Mouse (Mus musculus): ENCODE measurements around the gene Abtb1.

Abtb1 gene

GRCm38 (mm10) chr6:88841781-88842689, at the start of gene Abtb1:
Gene Abtb1 (minus strand): TSS chr6:88841984.
- peak; percentile 99 for DNase-seq

DNA sequence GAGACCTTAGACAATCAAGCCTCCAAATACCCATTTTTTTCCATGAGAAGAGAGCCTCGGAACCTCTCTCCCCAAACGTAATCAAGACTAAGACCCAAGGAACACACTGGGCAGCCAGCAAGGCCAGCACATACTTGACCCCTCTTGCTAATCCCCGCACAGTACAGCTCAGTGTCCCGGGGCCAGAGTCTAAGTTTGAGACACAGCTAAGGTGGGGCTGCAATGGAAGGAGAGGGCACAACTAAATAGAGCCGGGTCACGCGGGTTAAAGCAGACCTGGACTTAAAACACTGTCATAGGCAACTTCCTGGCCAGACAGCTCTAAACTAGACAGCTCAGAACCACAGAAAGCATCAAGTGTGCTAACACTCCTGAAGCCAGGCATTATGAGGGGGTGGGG, 49.0 kb upstream of the Abtb1 start:
- DNase-seq = no peak

DNA sequence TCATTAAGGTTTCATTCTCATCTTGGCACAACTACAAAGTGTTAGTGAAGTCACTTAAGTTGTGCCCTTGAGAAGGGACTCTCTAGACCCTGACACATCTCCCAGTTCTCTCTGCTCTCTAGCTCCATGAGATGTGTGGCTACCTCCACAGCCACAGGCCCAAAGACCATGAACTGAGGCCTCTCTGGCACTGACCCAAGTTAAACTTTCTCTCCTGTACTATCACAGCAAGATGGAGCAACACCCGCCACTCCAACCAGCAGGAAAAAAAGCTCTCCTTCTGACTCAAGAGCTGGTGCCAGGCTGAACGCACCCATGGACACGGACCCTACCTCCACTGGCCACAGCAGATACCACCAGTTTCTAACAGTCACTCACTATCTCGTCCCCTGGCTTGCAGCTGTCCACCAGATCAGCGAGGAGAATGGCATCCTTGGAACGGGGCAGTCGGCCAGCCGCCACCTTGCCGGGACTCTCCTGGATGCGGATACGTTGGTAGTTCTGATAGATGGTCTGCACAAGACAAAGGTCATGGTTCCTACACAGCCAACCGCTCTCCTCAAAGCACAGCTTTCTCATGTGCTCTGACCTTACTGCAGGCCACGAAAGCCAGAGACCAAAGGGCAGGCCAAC, 47.7 kb upstream of the Abtb1 start:
- no peak for DNase-seq

- no peak for DNase-seq
Measured at GRCm38 (mm10) chr6:88886417-88886967, 44.7 kb upstream of the Abtb1 start.

DNA sequence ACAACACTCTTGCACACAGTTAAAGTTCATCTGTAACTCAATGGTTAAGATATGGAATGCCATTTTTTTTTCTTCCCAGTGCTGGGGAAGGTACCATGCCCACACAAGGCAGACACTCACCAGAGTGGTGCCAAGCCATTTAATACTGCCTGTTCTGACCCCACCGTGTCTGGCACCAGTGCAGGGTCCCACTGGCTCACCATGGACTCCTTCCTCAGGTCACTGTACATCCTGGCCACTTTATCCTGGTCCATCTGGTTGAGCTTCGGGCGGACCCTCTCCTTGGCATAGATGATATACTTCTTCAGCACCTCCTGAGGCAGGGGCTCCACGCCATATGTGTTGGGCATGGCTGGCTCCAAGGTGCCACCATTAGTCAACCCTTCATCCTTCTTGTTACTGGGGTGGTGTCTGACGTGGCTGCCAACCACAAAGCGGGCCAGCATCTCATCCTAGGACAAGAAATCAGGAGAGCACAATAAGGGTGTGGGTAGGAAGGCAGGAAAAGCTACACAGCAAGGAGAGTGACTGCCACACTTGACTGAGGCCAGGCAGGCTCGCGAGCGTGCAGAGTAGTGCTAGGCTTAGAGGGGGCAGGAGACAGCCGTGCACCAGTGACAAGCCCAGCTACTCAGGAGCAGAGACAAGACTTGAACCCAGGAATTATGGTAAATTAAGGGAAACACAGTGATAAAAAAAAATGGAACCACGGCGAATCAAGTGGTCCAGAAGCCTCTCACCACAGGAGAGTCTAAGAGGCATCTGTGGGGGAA, 44.0 kb upstream of the Abtb1 start:
- DNase-seq = no peak

DNA sequence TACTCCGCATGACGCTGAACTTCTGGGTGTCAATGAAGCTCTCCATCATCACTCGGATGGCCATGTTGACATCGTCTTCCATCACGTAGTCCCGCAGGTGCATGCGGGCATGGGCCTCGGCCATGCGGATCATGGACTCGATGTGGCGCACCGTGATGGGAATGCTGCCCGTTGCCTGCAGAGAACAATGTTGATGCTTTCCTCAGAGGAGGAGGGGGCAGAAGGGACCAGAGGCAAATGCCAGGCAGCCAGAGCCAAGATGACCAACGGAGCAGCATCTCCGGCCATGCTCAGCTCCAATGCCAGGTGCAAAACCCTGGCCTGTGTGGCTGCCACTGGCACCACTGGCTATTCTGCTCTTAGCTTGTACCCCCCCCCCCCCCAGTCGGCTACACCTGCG, 42.9 kb upstream of the Abtb1 start:
- DNase-seq = no peak

GRCm38 (mm10) chr6:88884195-88884594, 42.4 kb upstream of the Abtb1 start:
- DNase-seq = no peak

- no peak for DNase-seq
Measured at GRCm38 (mm10) chr6:88881334-88881733, 39.5 kb upstream of the Abtb1 start.

DNA sequence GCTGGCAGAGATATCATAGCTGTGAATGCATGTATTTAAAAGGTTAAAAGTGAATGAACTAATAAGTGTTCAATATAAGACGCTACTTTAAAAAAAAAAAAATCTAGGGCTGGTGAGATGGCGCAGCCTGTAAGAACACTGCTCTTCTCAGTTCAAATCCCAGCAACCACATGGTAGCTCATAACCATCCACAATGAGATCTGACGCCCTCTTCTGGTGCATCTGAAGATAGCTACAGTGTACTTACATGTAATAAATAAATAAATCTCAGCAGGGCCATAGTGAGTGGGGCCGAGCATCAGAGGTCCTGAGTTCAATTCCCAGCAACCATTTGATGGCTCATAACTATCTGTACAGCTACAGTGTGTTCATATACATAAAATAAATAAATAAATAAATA, 37.7 kb upstream of the Abtb1 start:
- DNase-seq = no peak

GRCm38 (mm10) chr6:88874868-88875508, 33.2 kb upstream of the Abtb1 start, which contains the start of gene Podxl2:
Gene Podxl2 (minus strand): TSS chr6:88875044.
- peak; percentile 85 for DNase-seq

DNA sequence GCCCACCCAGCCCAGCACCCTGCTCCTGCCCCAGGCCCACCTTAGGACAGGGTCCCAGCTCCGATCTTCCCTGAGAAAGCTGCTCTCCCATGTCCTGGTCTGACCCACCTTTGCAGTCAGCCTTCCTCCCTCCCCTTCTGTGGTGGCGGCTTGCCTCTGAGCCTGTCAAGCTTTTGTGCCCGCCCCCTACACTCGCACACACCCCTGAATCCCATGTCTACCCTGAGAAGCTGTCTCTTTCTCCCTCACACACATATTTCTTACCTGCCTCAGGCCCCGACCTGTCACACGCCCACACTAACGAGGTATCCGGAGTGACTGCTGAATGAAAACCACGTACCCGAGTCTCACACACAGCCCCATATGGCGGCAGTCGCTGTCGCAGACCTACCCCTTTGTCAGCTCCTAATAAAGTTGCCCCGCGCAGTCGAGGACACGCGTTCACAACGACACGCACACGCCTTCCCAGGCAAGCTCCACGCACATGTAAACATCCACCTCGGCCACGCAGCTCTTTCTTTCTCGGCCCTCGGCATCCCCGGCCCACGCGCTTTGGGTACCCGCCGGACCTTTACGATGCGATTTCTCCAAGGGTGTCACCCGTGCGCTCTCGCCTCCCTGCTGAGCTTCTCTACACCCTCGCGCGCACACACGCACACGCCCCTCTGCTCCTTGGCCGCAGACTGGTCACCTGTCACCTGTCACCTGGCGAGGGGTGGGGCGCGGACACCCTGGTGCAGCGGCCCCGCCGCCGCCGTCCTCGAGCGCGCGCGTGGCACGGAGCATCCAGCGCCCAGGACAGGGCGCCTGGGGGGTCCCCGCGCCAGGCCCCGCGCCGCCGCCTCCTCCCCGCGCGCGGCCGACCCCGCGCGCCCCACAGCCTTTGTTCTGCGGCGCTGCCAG, 32.4 kb upstream of the Abtb1 start:
- DNase-seq = peak; percentile 53

DNA sequence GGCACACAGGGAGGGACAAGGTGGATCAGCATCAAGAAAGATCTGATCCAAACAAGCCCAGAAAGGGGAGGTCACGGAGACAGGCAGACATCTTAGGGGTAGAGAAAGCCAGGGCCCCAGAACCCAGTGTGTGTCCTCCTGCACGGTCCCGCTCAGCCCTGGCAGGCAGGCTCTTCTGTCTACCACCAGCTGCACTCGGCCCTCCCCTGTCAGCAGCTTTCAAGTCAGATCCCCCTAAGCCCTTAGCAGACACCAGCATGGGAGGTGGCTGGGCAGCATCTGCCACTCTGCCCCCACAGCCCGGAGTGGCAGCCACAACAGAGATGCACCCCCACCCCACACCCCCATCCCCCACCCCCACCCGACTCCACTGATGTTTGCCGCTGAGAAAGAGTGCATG, 31.0 kb upstream of the Abtb1 start:
- DNase-seq = no peak

DNA sequence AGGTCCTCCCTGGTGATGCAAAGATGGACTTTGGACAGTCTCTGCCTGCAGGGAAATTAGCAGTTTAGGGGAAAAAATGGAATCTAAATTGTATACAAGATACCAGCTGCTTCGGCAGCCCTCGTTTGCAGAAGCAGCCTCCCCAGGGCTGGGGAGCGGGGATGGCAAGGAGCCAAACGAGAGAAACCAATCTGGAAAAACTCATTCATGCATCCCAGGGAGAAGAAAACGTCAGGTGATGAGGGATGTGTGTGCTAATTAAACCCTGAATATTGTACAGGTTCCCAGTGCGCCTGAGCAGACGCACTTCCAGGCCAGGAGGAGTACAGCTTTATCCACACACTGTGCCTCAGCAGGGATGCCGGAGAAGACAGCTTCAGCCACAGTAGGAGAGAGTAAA, 29.8 kb upstream of the Abtb1 start:
- peak; percentile 51 for DNase-seq

- no peak for DNase-seq
Measured at GRCm38 (mm10) chr6:88870594-88870993, 28.8 kb upstream of the Abtb1 start.

- no peak for DNase-seq
Measured at GRCm38 (mm10) chr6:88869459-88869858, 27.7 kb upstream of the Abtb1 start.

DNA sequence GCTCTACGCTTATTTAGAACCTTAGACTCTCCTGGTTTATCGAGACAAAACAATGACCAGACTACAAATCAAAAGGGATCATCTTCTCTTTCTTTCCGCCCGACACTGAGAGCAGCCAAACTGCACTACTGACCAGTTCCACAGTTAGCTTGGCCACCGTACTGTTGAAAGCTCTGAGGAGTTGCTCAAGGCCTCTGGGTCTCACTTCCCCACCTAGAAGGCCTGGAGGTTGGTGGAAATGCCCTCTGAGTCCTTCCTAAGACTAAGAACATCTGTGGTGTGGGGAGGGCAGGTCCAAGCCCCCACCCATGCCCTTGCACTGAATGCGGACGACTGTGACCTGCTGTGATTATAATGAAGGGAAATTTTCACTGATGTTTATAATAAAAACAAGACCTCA, 23.9 kb upstream of the Abtb1 start:
- DNase-seq = no peak

GRCm38 (mm10) chr6:88860914-88861313, 19.1 kb upstream of the Abtb1 start:
- no peak for DNase-seq

DNA sequence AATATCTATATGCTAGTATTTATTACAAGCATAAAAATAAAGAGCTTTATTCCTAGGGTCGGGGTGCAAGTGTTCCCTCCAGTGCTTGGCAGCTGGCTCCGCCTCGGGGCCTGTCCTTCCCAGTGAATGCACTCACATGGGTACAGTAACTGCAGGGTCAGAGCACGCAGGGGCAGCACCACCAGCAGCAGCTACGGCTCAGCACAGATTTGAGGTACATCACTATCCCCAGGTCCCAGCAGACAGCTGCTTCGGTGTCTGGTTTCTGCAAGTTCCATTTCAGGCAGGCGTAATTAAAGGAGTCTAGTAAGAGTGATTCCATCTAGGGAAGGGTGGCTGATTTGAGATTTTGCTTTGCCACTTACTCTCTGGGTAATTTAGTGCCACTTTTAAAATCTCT, 16.6 kb upstream of the Abtb1 start:
- no peak for DNase-seq

- DNase-seq = no peak
Measured at GRCm38 (mm10) chr6:88857830-88858229, 16.0 kb upstream of the Abtb1 start.

- DNase-seq = peak; percentile 72
Measured at GRCm38 (mm10) chr6:88857249-88857648, 15.5 kb upstream of the Abtb1 start.

GRCm38 (mm10) chr6:88855636-88856035, 13.9 kb upstream of the Abtb1 start:
- DNase-seq = peak; percentile 70

GRCm38 (mm10) chr6:88854509-88854908, 12.7 kb upstream of the Abtb1 start:
- DNase-seq = no peak

Data from cerebellum, adult 11 months (tissue).